Mouse (Mus musculus): Measurements from ENCODE around the gene Tmem243.
A peak's percentile ranks its signal among the peaks of the same experiment; 100 is the strongest.

Gene Tmem243

DNA sequence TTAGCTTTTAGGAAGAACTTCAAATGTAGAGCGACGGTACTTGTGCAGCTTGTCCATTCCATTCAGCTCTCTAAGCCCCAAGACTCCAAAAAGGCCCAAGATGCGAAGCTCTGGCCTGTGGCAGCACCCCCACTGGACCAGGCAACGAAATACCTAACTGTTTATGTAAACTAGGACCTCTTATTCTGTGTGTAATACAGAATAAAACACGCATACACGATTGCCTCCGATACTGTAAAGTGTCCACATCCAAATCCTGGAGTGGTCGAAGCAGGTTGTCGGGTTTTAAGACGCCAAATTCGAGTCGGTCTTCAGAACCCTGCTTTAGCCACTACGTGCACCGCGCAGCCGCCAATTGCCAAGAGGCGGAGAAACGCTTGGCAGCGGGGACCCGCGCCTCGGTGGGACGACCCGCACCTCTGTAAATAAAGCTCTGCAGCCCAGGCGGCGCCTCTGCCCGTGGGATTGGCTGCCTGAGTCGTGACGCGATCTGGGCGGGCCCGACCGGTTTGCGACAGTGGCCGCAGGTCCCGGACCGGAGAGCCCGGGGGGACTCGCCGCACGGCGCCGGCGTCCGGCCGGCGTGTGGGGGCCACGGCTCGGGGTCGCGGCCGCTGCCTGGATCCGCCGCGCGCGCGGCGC is at the start of gene Tmem243:
Tmem243 (plus strand) TSS at position 462 of the 642 bp plus-strand sequence.
- peak; percentile 90 for DNase-seq (ENCODE audit: low read depth)

GRCm38 (mm10) chr5:9056020-9056660 is 44.3 kb upstream of the Tmem243 start:
- peak; percentile 83 for DNase-seq (ENCODE audit: low read depth)

GRCm38 (mm10) chr5:9057277-9057879 is 43.1 kb upstream of the Tmem243 start:
- no peak for DNase-seq (ENCODE audit: low read depth)

- peak; percentile 72 for DNase-seq (ENCODE audit: low read depth)
Observed at GRCm38 (mm10) chr5:9059303-9060023, 41.0 kb upstream of the Tmem243 start.

- DNase-seq (ENCODE audit: low read depth): no peak
Observed at GRCm38 (mm10) chr5:9060228-9060627, 40.2 kb upstream of the Tmem243 start.

DNA sequence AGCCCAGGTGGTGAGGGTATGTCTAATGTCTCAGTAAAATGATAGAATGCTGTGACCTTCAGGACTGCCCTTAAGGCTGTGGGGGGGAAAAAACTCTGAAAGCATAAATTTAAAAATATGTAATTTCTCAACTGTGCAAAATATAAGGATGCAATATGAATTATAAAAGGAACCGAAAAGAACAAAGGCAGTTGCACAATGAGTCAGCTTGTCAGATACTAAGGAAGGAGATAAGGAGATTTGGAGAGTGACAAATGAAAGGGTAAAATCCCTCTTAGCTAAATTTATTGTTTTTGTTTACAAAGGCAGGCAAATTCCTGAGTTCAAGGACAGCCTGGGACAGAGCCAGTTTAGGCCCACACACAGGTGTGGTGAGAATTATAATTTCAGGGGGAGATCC is 36.3 kb upstream of the Tmem243 start:
- no peak for DNase-seq (ENCODE audit: low read depth)

- DNase-seq (ENCODE audit: low read depth): no peak
Observed at GRCm38 (mm10) chr5:9068886-9069285, 31.6 kb upstream of the Tmem243 start.

GRCm38 (mm10) chr5:9069599-9070209 is 30.8 kb upstream of the Tmem243 start:
- DNase-seq (ENCODE audit: low read depth): no peak

- DNase-seq (ENCODE audit: low read depth): no peak
Observed at GRCm38 (mm10) chr5:9071360-9071759, 29.1 kb upstream of the Tmem243 start.

- peak; percentile 72 for DNase-seq (ENCODE audit: low read depth)
Observed at GRCm38 (mm10) chr5:9073177-9073854, 27.2 kb upstream of the Tmem243 start.

- no peak for DNase-seq (ENCODE audit: low read depth)
Observed at GRCm38 (mm10) chr5:9079773-9080501, 20.5 kb upstream of the Tmem243 start.

GRCm38 (mm10) chr5:9086924-9087719 is 13.3 kb upstream of the Tmem243 start:
- peak; percentile 67 for DNase-seq (ENCODE audit: low read depth)

DNA sequence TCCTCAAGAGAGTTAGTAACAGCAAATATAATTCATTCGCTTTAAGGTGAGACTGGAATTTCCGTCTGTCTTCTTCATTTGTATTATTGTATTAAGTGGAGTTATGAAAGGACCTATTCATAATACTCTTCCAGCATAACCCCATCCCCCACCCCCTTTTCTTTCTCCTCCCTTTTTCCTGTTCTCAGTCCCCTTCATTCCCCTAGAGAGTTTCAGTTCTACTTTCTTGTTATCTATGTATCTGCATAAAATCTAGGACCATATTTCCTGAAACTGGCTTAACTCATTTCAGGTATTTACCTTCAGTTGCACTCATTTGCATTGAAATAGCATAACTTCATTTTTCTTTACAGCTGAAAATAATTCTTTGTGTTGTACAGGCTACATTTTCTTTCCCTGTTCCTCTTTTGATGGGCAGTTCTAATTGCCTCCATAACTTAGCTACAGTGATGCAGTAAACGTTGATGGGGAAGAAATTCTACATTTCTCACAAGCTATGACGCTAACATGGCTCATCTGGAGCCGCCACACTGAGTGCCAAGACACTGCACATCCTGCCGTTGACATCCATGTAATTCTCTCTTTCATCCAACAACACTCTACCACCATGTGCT is 9.9 kb upstream of the Tmem243 start:
- DNase-seq (ENCODE audit: low read depth): no peak

- no peak for DNase-seq (ENCODE audit: low read depth)
Observed at GRCm38 (mm10) chr5:9092716-9093115, 7.8 kb upstream of the Tmem243 start.

DNA sequence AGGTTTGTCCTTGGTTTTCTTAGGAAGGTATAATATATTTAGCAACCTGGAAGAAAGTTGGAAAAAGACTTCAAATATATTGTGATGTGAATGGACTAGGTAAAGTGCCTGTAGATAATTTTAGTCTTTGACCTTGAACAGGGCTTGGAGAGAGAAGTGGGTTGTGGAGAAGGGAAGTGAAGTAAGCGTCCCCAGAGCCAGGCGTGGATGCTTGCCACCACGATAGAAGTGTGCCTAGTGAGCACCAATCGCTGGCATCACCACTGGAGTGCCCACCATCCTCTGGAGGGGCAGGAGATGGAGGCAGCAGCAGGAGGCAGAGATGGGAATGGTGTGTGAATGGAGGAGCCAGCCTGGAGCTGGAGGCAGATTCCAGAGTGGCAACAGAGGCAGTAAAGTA is 7.0 kb upstream of the Tmem243 start:
- DNase-seq (ENCODE audit: low read depth): no peak

GRCm38 (mm10) chr5:9100849-9101801 is 657 bp downstream of the Tmem243 start:
- DNase-seq (ENCODE audit: low read depth): peak; percentile 86

GRCm38 (mm10) chr5:9102696-9103095 is 2.2 kb downstream of the Tmem243 start:
- DNase-seq (ENCODE audit: low read depth): no peak

DNA sequence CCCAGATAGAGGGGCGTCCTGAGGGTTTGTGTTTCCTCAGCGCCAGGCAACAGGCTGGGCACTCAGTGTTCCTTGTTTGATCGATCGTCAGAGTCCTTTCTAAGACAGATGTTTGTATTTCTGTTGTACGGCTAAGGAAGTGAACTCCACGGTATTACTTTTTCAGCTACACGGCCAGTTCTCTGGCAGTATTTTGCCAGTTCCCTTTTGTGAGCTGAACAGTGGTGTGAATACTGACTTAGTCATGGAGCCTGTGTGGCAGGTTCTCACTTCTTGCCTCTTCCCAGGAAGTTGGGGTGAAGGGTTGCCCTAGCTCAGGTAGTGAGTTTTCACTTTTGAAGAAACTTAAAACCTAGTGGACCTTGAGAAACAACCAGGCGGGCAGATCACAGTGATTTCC is 3.5 kb downstream of the Tmem243 start:
- no peak for DNase-seq (ENCODE audit: low read depth)

DNA sequence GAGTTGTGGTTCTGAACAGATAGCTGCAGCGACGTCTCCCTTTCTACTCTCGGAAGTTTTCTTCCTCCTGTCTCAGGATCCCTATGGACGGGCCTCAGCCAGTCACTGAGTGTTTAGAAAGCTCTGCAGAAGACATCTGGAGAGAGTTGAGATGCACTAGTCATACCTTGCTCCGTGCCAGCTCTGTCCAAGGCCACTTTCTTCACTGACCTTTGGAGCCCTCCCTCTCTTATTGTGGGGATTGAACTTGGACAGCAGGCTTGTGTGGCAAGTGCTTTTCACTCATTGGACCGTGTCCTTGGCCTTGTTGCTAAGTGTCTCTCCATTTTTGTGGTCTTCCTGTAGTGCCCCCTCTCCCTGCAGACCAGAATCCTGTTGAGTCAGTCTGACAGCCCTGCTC is 6.3 kb downstream of the Tmem243 start:
- no peak for DNase-seq (ENCODE audit: low read depth)
